Mouse (Mus musculus) midbrain, embryonic 13.5 days (tissue): ENCODE measurements around the gene Gprc5b. TPM values are rescaled to one million over a fixed set of nuclear protein-coding genes. Genes with fewer than 3 reads are reported as not detected.

Experiments
- ATAC-seq: fragments of 200-750 bp; cut with Nextera tagmentation; 2 replicates; pipeline ENCODE4 v1.8.0; 2017; ENCODE audit warnings: mild to moderate bottlenecking, moderate TSS enrichment, moderate library complexity
- H3K27ac ChIP-seq: fragments of 300-500 bp; sonication (generic); 2 replicates; pipeline ENCODE4 v1.5.1; 2015; ENCODE audit warnings: inconsistent platforms, mild to moderate bottlenecking, moderate library complexity
- H3K27me3 ChIP-seq: fragments of 300-500 bp; sonication (generic); 2 replicates; pipeline ENCODE4 v1.6.1; 2015; ENCODE audit warnings: mild to moderate bottlenecking, inconsistent platforms
- H3K36me3 ChIP-seq: fragments of 300-500 bp; sonication (generic); 2 replicates; pipeline ENCODE4 v1.6.1; 2015; ENCODE audit warnings: mild to moderate bottlenecking, inconsistent platforms
- H3K4me1 ChIP-seq: fragments of 300-500 bp; sonication (generic); replicated peaks from 2 replicates; pipeline ENCODE4 v1.6.1; 2015; ENCODE audit warnings: inconsistent platforms
- H3K4me2 ChIP-seq: fragments of 300-500 bp; sonication (generic); replicated peaks from 2 replicates; pipeline ENCODE4 v1.6.1; 2015; ENCODE audit warnings: moderate library complexity, mild to moderate bottlenecking, inconsistent platforms
- H3K4me3 ChIP-seq: fragments of 300-500 bp; sonication (generic); replicated peaks from 2 replicates; pipeline ENCODE4 v1.5.1; 2015; ENCODE audit warnings: mild to moderate bottlenecking, inconsistent platforms
- H3K9ac ChIP-seq: fragments of 300-500 bp; sonication (generic); replicated peaks from 2 replicates; pipeline ENCODE4 v1.6.1; 2015; ENCODE audit warnings: mild to moderate bottlenecking, inconsistent platforms
- H3K9me3 ChIP-seq: fragments of 300-500 bp; sonication (generic); 2 replicates; pipeline ENCODE4 v1.6.1; 2016; ENCODE audit warnings: mild to moderate bottlenecking, inconsistent platforms
- WGBS: fragments of 180-500 bp; shearing (Covaris S2); methylation state at CpG from one replicate; pipeline ENCODE4 v1.1.7; 2015; 5-methylcytosine and 5-hydroxymethylcytosine counted together
- polyA plus RNA-seq: library from polyadenylated mRNA; unstranded; fragments of >200 nt; fragmentation: Nextera tagmentation; extraction: Ambion mirVana; gene quantifications from 2 replicates; pipeline ENCODE4 v1.2.1, GENCODE M21; 2015

Gprc5b gene
- polyA plus RNA-seq, 1 experiment from 2014 or later: 7.6 TPM

DNA sequence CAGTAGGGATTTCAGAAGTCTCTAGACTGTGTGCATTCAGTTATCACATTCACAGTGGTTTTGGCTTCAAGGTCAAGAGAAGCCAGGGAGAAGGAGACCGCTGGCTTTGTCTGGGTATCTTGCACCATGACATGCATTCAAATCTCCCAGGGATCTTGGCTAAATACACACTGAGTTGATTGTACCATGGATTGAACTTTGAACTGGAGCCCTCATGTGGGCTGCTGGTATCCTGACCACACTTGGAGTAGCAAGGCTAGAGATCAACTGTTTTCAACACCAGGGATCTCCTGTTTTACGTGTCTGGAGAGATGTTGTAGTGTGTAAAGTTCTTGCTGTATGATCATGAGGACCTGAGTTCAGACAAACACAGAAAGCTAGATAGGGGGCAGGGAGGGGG, 4.8 kb upstream of the Gprc5b start:
- H3K4me3 ChIP-seq: no peak overlapping the region
- H3K9me3 ChIP-seq: no peaks in the 10 kb centered on the region
- H3K4me2 ChIP-seq: no peak overlapping the region
- no peaks in the 10 kb centered on the region for H3K36me3 ChIP-seq
- H3K27ac ChIP-seq: no peak overlapping the region
- H3K27me3 ChIP-seq: no peaks in the 10 kb centered on the region
- H3K9ac ChIP-seq: no peak overlapping the region
- H3K4me1 ChIP-seq: peaks cover 10% of the 10 kb centered on the region
- ATAC-seq: no peak
- 73% methylated on average over 2 of the region's 2 CpGs for WGBS

- Histone ChIP-seq H3K4me2 (peak overlapping the region; percentile 89), H3K9ac (no peak overlapping the region), H3K27me3 (no peaks in the 10 kb centered on the region), H3K27ac (no peak overlapping the region), H3K4me1 (peaks cover 44% of the 10 kb centered on the region), H3K36me3 (no peaks in the 10 kb centered on the region), H3K9me3 (no peaks in the 10 kb centered on the region), H3K4me3 (peak overlapping the region; percentile 63; the same call in 1 of the 2 replicates)
- ATAC-seq: peak; percentile 43
- 7% methylated on average over 13 of the region's 13 CpGs for WGBS
Measured at GRCm38 (mm10) chr7:118996137-118996837, 1.3 kb upstream of the Gprc5b start.

DNA sequence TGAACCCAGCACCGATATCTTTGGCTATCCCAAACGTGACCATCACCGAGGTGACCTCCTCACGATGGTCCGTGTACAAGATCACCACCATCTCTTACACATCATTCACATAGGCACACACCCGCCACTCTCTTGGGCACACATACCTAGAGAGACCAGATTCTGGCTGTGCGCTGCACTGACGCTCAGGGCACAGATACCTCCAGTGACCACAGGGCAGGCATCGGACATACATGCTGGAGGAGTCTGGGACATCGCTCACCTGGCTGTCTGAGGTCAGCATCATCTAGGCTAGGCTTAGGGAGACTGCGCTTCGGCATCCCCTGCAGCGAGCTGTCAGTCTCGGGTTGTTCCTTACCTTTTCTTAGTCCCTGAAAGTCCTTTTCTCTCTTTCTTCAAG, 660 bp upstream of the Gprc5b start:
- WGBS: 12% methylated on average over 14 of the region's 14 CpGs
- ATAC-seq: peak; percentile 34
- H3K9ac ChIP-seq: peak overlapping the region; percentile 80; the same call in 1 of the 2 replicates

GRCm38 (mm10) chr7:118994231-118994842, 674 bp downstream of the Gprc5b start:
- Histone ChIP-seq H3K27me3 (no peaks in the 10 kb centered on the region), H3K4me3 (peak overlapping the region; percentile 63), H3K9ac (peak overlapping the region; percentile 80), H3K9me3 (no peaks in the 10 kb centered on the region), H3K27ac (peak overlapping the region; percentile 79), H3K4me1 (peaks cover 63% of the 10 kb centered on the region), H3K36me3 (no peaks in the 10 kb centered on the region), H3K4me2 (peak overlapping the region; percentile 89)
- ATAC-seq: peak; percentile 21
- WGBS: under 1% methylated on average over 21 of the region's 21 CpGs

More for the DNA sequence above, 660 bp upstream of the Gprc5b start:
- no peak overlapping the region for H3K27ac ChIP-seq
- H3K36me3 ChIP-seq: no peaks in the 10 kb centered on the region
- H3K27me3 ChIP-seq: no peaks in the 10 kb centered on the region
- H3K9me3 ChIP-seq: no peaks in the 10 kb centered on the region
- peak overlapping the region; percentile 89 for H3K4me2 ChIP-seq
- H3K4me1 ChIP-seq: peaks cover 50% of the 10 kb centered on the region
- H3K4me3 ChIP-seq: peak overlapping the region; percentile 63

- ATAC-seq: peak; percentile 9; the same call in 1 of the 2 replicates
- Histone ChIP-seq H3K4me3 (peak overlapping the region; percentile 63), H3K9me3 (no peaks in the 10 kb centered on the region), H3K27ac (peak overlapping the region; percentile 79), H3K27me3 (no peaks in the 10 kb centered on the region), H3K4me2 (peak overlapping the region; percentile 89), H3K4me1 (peaks cover 63% of the 10 kb centered on the region), H3K36me3 (no peaks in the 10 kb centered on the region), H3K9ac (peak overlapping the region; percentile 80)
- WGBS: under 1% methylated on average over 26 of the region's 26 CpGs
Measured at GRCm38 (mm10) chr7:118993597-118994230, 1.3 kb downstream of the Gprc5b start.

GRCm38 (mm10) chr7:118992623-118993405, 2.2 kb downstream of the Gprc5b start:
- H3K9ac ChIP-seq: peak overlapping the region; percentile 80; the same call in 1 of the 2 replicates

GRCm38 (mm10) chr7:118992080-118992560, 2.9 kb downstream of the Gprc5b start:
- H3K27ac ChIP-seq: peak overlapping the region; percentile 79
- WGBS: 18% methylated on average over 6 of the region's 6 CpGs
- H3K36me3 ChIP-seq: no peaks in the 10 kb centered on the region
- H3K4me3 ChIP-seq: peak overlapping the region; percentile 63
- peaks cover 68% of the 10 kb centered on the region for H3K4me1 ChIP-seq
- ATAC-seq: no peak
- H3K9ac ChIP-seq: no peak overlapping the region; the same call in 1 of the 2 replicates
- H3K4me2 ChIP-seq: peak overlapping the region; percentile 89
- no peaks in the 10 kb centered on the region for H3K27me3 ChIP-seq
- H3K9me3 ChIP-seq: no peaks in the 10 kb centered on the region

More at GRCm38 (mm10) chr7:118992623-118993405, 2.2 kb downstream of the Gprc5b start:
- Histone ChIP-seq H3K36me3 (no peaks in the 10 kb centered on the region), H3K4me2 (peak overlapping the region; percentile 89), H3K27ac (peak overlapping the region; percentile 79), H3K4me3 (peak overlapping the region; percentile 63), H3K27me3 (no peaks in the 10 kb centered on the region), H3K9me3 (no peaks in the 10 kb centered on the region), H3K4me1 (peaks cover 65% of the 10 kb centered on the region)
- ATAC-seq: peak; percentile 21
- WGBS: 6% methylated on average over 13 of the region's 13 CpGs

- peak overlapping the region; percentile 79 for H3K27ac ChIP-seq
- no peak overlapping the region for H3K4me3 ChIP-seq
- H3K9ac ChIP-seq: no peak overlapping the region; the same call in 1 of the 2 replicates
- H3K4me1 ChIP-seq: peaks cover 71% of the 10 kb centered on the region
- WGBS: 21% methylated on average over 4 of the region's 4 CpGs
- H3K36me3 ChIP-seq: no peaks in the 10 kb centered on the region
- no peaks in the 10 kb centered on the region for H3K27me3 ChIP-seq
- H3K4me2 ChIP-seq: peak overlapping the region; percentile 89
- H3K9me3 ChIP-seq: no peaks in the 10 kb centered on the region
- no peak for ATAC-seq
Measured at GRCm38 (mm10) chr7:118991341-118991884, 3.6 kb downstream of the Gprc5b start.

GRCm38 (mm10) chr7:118990282-118990681, 4.7 kb downstream of the Gprc5b start:
- no peak overlapping the region for H3K4me2 ChIP-seq

DNA sequence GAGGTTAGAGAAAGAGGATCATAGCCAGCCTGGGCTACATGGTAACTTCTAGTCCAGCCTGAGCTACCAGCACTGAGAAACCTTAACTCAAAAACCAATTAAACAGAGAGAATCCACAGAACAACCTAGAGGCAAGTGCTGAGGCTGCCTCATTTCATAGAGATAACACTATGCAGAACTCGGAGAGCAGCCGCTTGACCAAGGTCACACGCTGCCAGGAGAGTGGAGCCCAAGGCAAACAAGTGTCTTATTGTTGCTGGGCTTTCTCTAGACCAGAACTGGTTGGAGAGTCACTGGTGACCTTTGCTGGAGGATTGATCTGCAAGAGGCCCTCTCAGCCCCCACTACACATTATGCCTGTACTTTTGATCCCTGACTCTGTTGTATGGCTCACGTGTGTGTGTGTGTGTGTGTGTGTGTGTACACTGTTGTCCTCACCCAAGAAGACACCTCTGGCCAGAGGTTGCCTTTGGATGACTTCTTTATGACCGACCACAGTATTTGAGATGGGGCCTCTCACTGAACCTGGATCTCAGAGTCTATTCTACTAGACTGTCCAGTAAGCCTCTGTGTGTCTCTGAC, 5.6 kb downstream of the Gprc5b start:
- no peaks in the 10 kb centered on the region for H3K36me3 ChIP-seq
- ATAC-seq: no peak
- H3K4me2 ChIP-seq: no peak overlapping the region
- H3K4me1 ChIP-seq: peaks cover 66% of the 10 kb centered on the region
- H3K9me3 ChIP-seq: no peaks in the 10 kb centered on the region
- H3K27ac ChIP-seq: no peak overlapping the region
- 88% methylated on average over 5 of the region's 5 CpGs for WGBS
- H3K27me3 ChIP-seq: no peaks in the 10 kb centered on the region
- H3K9ac ChIP-seq: no peak overlapping the region
- no peak overlapping the region for H3K4me3 ChIP-seq

More at GRCm38 (mm10) chr7:118990282-118990681, 4.7 kb downstream of the Gprc5b start:
- H3K9me3 ChIP-seq: no peaks in the 10 kb centered on the region
- no peaks in the 10 kb centered on the region for H3K36me3 ChIP-seq
- no peak overlapping the region for H3K4me3 ChIP-seq
- H3K4me1 ChIP-seq: peaks cover 71% of the 10 kb centered on the region
- no peak overlapping the region for H3K27ac ChIP-seq
- no peak for ATAC-seq
- WGBS: 71% methylated on average over 6 of the region's 6 CpGs
- no peak overlapping the region; the same call in 1 of the 2 replicates for H3K9ac ChIP-seq
- H3K27me3 ChIP-seq: no peaks in the 10 kb centered on the region

GRCm38 (mm10) chr7:118986369-118986768, 8.6 kb downstream of the Gprc5b start:
- Histone ChIP-seq H3K4me3 (no peak overlapping the region), H3K9ac (no peak overlapping the region), H3K36me3 (peaks cover 26% of the 10 kb centered on the region), H3K27me3 (no peaks in the 10 kb centered on the region), H3K4me1 (peaks cover 36% of the 10 kb centered on the region), H3K4me2 (no peak overlapping the region), H3K9me3 (no peaks in the 10 kb centered on the region), H3K27ac (no peak overlapping the region)
- 70% methylated on average over 4 of the region's 4 CpGs for WGBS
- ATAC-seq: no peak
